Mouse (Mus musculus) myocyte (in vitro differentiated cells): Measurements from ENCODE around the gene Upk2.

Experiments used
- CEBPB ChIP-seq: IDR thresholded peaks from 2 replicates; pipeline ENCODE4 v1.6.1; 2011; ENCODE audit warnings: mild to moderate bottlenecking, moderate library complexity; ENCODE audit not compliant: poor library complexity, insufficient read depth, severe bottlenecking
- E2F4 ChIP-seq: IDR thresholded peaks from one replicate; pipeline ENCODE4 v1.6.1; 2011; ENCODE audit warnings: mild to moderate bottlenecking, control low read depth, moderate library complexity; ENCODE audit not compliant: insufficient read depth
- MAX ChIP-seq: IDR thresholded peaks from one replicate; pipeline ENCODE4 v1.6.1; 2011; ENCODE audit warnings: low read depth, mild to moderate bottlenecking, control low read depth
- MYOD1 ChIP-seq, 3 experiments: IDR thresholded peaks; one replicate each; pipeline ENCODE4 v1.6.1; 2011; ENCODE audit warnings: control low read depth in 2 of 3, low read depth in 2 of 3, mild to moderate bottlenecking in 2 of 3, moderate library complexity in 1 of 3; ENCODE audit not compliant: insufficient read length in 2 of 3, control insufficient read depth in 1 of 3
- MYOG ChIP-seq, 3 experiments: IDR thresholded peaks; one replicate each; pipeline ENCODE4 v1.6.1; 2011; ENCODE audit warnings: control low read depth in 2 of 3, low read depth in 2 of 3, mild to moderate bottlenecking in 2 of 3; ENCODE audit not compliant: insufficient read length in 2 of 3, control insufficient read depth in 1 of 3, insufficient read depth in 1 of 3
- POLR2A ChIP-seq: IDR thresholded peaks from one replicate; pipeline ENCODE4 v1.6.1; 2011; ENCODE audit warnings: low read depth, mild to moderate bottlenecking, control low read depth, moderate library complexity; ENCODE audit not compliant: insufficient read length
- POLR2AphosphoS2 ChIP-seq: IDR thresholded peaks from one replicate; pipeline ENCODE4 v1.6.1; 2011; ENCODE audit warnings: low read depth, control low read depth; ENCODE audit not compliant: insufficient read length
- REST ChIP-seq: IDR thresholded peaks from one replicate; pipeline ENCODE4 v1.6.1; 2011; ENCODE audit warnings: mild to moderate bottlenecking, control low read depth, moderate library complexity; ENCODE audit not compliant: insufficient read depth, insufficient read length
- SRF ChIP-seq: IDR thresholded peaks from one replicate; pipeline ENCODE4 v1.6.1; 2011; ENCODE audit warnings: low read depth; ENCODE audit not compliant: control insufficient read depth, insufficient read length
- TCF12 ChIP-seq: IDR thresholded peaks from one replicate; pipeline ENCODE4 v1.6.1; 2011; ENCODE audit warnings: mild to moderate bottlenecking, control low read depth; ENCODE audit not compliant: poor library complexity, insufficient read depth, severe bottlenecking
- TCF3 ChIP-seq: IDR thresholded peaks from one replicate; pipeline ENCODE4 v1.6.1; 2011; ENCODE audit warnings: low read depth, control low read depth; ENCODE audit not compliant: insufficient read length
- USF1 ChIP-seq: IDR thresholded peaks from one replicate; pipeline ENCODE4 v1.6.1; 2011; ENCODE audit warnings: low read depth, mild to moderate bottlenecking, control low read depth, moderate library complexity

DNA sequence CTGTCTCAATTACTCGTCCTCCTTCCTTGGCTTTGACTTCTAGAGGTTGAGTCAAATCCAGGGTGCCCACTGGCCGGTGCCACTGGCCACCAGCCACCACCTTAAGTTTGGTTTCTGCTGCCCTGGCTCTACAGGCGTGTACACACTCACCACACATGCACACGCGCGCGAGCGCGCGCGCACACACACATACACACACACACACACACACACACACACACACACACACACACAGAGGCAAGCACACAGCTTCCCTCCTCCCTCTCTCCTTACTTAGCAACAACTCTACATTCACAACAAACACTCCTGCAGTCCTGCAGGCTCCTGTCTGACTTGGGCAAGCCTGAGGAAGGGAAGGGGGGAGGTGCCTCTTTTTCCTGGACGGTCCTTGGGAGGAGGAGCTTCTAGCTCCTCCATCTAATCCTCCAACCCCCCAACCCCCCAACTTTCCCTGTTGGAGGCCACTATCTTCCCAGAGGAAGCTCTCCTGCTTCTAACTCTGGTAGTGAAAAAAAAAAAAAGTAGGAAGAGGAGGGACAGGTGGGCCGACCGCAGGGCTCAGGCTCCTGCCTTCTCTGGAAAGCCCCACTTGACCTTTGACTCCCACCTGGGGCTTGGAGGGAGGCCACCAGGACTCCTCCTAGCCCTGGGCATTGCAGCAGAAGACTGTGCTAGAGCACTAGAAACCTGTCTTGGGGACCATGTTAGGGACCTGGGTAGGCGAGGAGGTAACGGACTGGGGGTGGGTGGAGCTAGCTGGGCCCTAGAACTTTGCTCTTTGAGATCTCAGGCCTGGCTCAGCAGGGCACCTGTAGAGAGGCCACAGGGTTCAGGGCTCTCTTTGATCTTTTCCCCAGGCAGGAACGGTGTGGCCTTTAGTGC is 35.6 kb upstream of the Upk2 start:
- TF ChIP-seq POLR2AphosphoS2 (no peak), E2F4 (no peak), POLR2A (no peak), TCF12 (no peak), MAX (no peak), USF1 (no peak), CEBPB (no peak), SRF (no peak), MYOG (IDR thresholded peaks at IDR 0.05; ENCODE audit: control insufficient read depth in 1 of 3, insufficient read depth in 1 of 3, insufficient read length in 2 of 3, low read depth in 2 of 3) (no peak), MYOD1 (IDR thresholded peaks at IDR 0.05; ENCODE audit: control insufficient read depth in 1 of 3, insufficient read length in 2 of 3, low read depth in 2 of 3) (no peak), TCF3 (no peak), REST (no peak)
